Mouse (Mus musculus): ENCODE results near the gene Pcbp2.

- no peak for TF ChIP-seq POLR2A (IDR thresholded peaks at IDR 0.05; ENCODE audit: extremely low read depth, insufficient read depth, low read length)
- TF ChIP-seq CTCF (IDR thresholded peaks at IDR 0.05; ENCODE audit: extremely low read depth, insufficient read depth, low read length): no peak
Observed at GRCm38 (mm10) chr15:102423602-102424240, 46.6 kb upstream of the Pcbp2 start.
